Mouse (Mus musculus): ENCODE measurements at regions not wholly inside any gene's neighbourhood (a gene's known extent, or its start where the extent isn't known, plus 50 kb on each side); places are given as distances from the start of the nearest gene placed in this dataset. TPM values are rescaled to one million over a fixed set of nuclear protein-coding genes. Genes with fewer than 3 reads are reported as not detected.
"Not testable (repeated sequence)": the region's sequence is repeated elsewhere in the genome, so short reads cannot be mapped to it uniquely, and the experiment has no call there.

DNA sequence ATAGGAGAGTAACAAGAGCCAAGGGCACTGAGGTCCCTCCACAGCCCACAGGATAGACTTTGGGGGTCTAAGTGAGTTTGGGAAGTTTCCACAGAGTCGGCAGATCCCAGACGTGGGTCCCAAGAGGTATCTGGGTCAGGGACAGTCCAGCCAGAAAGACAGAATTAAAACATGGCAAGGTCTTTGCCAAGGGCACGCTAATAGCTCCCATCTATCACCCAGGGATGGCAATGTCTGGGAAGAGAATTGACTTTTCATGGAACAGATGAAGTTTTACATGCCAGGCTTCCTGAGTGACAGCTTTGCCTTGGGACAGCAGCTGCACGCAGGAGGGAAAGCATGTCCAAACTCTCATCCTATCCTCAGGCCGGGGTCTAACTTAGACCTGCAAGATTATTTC is 563.5 kb downstream of the Gm10330 start:
- H3K27me3 ChIP-seq (replicated peaks; ENCODE audit: insufficient read depth, low read length); H3K9me3 ChIP-seq (ENCODE audit: low read length); ATAC-seq; H3K36me3 ChIP-seq (ENCODE audit: insufficient read depth, low read length); DNase-seq (ENCODE audit: low spot score); H3K27ac ChIP-seq (ENCODE audit: low read length); H3K4me2 ChIP-seq (replicated peaks; ENCODE audit: low read depth, low read length); H3K4me3 ChIP-seq (ENCODE audit: low read depth, low read length); H3K4me1 ChIP-seq (ENCODE audit: insufficient read depth, low read depth, low read length); H3K9ac ChIP-seq (replicated peaks; ENCODE audit: low read depth): not testable (repeated sequence)
- 50% methylated on average over 1 of the region's 5 CpGs for WGBS

DNA sequence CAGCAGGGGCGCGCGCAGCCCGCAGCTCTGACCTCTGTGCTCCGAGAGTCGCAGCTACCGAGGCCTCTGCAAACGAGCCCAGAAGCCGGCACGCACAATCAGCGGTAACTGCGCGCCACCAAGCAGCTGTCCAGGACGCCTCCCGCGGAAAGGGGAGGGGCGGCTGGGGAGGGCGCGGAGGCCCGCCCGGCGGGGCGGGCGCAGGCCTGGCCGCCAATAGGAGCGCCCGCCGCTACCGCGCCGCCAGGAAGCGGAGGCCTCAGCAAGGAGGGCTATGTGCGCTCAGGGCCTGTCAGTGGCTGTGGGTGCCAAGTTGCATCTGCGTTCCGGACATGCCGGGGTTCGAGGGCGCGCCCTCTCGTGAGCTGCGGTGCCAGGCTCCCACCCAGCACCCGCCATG is 590.5 kb downstream of the Gm10330 start:
- not testable (repeated sequence) for H3K36me3 ChIP-seq (ENCODE audit: insufficient read depth, low read length); H3K9ac ChIP-seq (replicated peaks; ENCODE audit: low read depth); H3K27me3 ChIP-seq (replicated peaks; ENCODE audit: insufficient read depth, low read length); ATAC-seq; H3K4me1 ChIP-seq (ENCODE audit: insufficient read depth, low read depth, low read length); H3K9me3 ChIP-seq (ENCODE audit: low read length); H3K27ac ChIP-seq (ENCODE audit: low read length)
- peak; percentile 4 for DNase-seq (ENCODE audit: low spot score)
- 5% methylated on average over 21 of the region's 42 CpGs for WGBS
- H3K4me2 ChIP-seq (replicated peaks; ENCODE audit: low read depth, low read length), result peak overlapping the region; percentile 48
- peak overlapping the region; percentile 29 for H3K4me3 ChIP-seq (ENCODE audit: low read depth, low read length)

GRCm38 (mm10) chr12:23189110-23189509 is 591.0 kb downstream of the Gm10330 start:
- peak overlapping the region; percentile 29 for H3K4me3 ChIP-seq (ENCODE audit: low read depth, low read length)
- H3K4me2 ChIP-seq (replicated peaks; ENCODE audit: low read depth, low read length), result peak overlapping the region; percentile 48
- ATAC-seq; H3K4me1 ChIP-seq (ENCODE audit: insufficient read depth, low read depth, low read length); H3K27me3 ChIP-seq (replicated peaks; ENCODE audit: insufficient read depth, low read length); H3K9me3 ChIP-seq (ENCODE audit: low read length); DNase-seq (ENCODE audit: low spot score); H3K9ac ChIP-seq (replicated peaks; ENCODE audit: low read depth); H3K27ac ChIP-seq (ENCODE audit: low read length); H3K36me3 ChIP-seq (ENCODE audit: insufficient read depth, low read length): not testable (repeated sequence)
- 2% methylated on average over 36 of the region's 50 CpGs for WGBS

Small RNA genes in the stretch of these regions (microRNA-seq; reads per million reads assigned to microRNA genes)
- gene Gm26140, result not detected

Measured in lung, postnatal 0 days (tissue).